Mouse (Mus musculus): Measurements from ENCODE around the gene Foxp4. TPM values are rescaled to one million over a fixed set of nuclear protein-coding genes. Genes with fewer than 3 reads are reported as not detected.
"Not testable (repeated sequence)": the region's sequence is repeated elsewhere in the genome, so short reads cannot be mapped to it uniquely, and the experiment has no call there.

The Foxp4 gene
- total RNA-seq, 2 experiments from 2014 or later = 51.1 to 57.6 TPM

GRCm38 (mm10) chr17:47855544-47855943, 68.9 kb downstream of the Foxp4 start:
- DNase-seq (ENCODE audit: low spot score in 2 of 2) = no peak

- DNase-seq (ENCODE audit: low spot score in 2 of 2) = no peak
Measured at GRCm38 (mm10) chr17:47854908-47855307, 69.5 kb downstream of the Foxp4 start.

GRCm38 (mm10) chr17:47853760-47854159, 70.7 kb downstream of the Foxp4 start:
- DNase-seq (ENCODE audit: low spot score in 2 of 2) = no peak

- no peak for DNase-seq (ENCODE audit: low spot score in 2 of 2)
Measured at GRCm38 (mm10) chr17:47853336-47853735, 71.1 kb downstream of the Foxp4 start.

DNA sequence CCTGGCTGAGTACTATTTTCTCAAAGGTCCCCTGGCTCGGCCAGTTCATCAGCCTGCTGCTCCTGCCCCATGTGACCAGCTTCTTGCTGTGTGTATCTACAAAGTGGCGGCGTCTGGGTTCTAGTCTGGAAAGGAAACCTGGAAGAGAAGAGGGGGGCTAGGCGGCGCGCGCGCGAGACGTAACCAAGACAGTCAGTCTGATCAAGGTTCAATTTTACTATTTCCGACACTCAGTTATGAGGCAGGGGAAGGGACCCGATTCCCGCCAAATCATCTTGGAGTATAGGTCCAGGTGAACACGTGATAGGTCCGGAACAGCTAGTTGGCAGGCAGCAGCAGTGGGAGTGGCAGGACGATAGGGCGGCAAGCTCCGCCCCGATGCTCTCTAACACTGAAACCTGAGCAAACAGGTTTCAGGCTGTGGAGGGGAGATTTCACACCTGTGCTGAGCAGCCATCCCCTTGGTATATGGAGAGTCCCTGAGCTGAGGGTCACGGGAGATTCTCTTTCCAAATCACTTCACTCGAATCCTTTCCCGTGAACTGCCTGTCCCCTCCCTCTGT, 72.6 kb downstream of the Foxp4 start:
- not testable (repeated sequence) for DNase-seq (ENCODE audit: low spot score in 2 of 2)

DNA sequence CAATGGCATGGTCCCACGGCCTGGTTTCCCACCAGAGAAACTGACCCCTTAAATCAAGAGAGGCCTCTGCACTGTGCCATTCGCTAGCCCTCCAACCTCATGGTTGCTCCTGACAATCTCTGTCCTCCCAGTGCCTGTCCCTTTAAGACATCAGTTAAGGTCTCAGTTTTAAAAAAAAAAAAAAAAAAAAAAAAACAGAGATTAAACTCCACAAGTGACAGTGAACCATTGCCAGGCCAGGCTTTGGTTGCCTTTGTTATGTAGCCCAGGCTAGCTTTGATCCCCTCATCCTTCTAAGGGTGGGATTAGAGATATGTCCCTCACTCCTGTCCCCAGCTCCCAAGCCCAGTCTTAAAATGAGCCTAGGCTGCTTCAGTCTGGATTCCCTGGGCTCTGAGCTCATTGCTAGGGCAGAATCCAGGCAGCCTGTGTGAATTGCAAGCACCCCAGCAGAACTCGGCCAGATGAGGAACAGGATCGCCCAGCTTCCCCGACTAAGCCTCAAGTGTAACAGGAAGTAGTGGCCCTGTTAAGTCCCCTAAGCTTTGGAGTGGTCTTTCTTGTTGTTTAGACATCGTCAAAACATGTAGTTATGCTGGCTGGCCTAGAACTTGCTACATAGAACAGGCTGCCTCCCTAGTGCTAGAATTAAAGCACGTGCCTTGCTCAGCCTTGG, 73.7 kb downstream of the Foxp4 start:
- no peak for DNase-seq (ENCODE audit: low spot score in 2 of 2)

GRCm38 (mm10) chr17:47850035-47850434, 74.4 kb downstream of the Foxp4 start:
- DNase-seq (ENCODE audit: low spot score in 2 of 2) = no peak

GRCm38 (mm10) chr17:47847985-47848384, 76.5 kb downstream of the Foxp4 start:
- no peak for DNase-seq (ENCODE audit: low spot score in 2 of 2)

- no peak for DNase-seq (ENCODE audit: low spot score in 2 of 2)
Measured at GRCm38 (mm10) chr17:47845609-47846008, 78.8 kb downstream of the Foxp4 start.

DNA sequence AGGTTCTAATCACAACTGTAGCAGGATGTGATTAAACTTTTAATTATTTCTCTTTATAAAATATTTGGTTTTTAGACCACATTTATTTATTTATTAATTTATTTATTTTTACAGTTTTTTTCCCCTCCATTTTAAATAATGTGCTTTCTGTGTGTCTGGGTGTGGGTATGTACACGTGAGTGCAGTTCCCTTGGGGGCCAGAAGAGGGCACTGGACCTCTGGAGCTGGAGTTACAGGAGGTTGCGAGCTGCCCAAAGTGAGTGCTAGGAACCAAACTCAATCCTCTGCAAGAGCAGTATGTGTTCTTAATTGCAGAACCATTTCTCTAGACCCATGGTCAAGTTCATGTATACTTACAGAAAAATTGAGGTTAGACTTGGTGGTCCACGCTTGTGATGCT, 81.0 kb downstream of the Foxp4 start:
- DNase-seq (ENCODE audit: low spot score in 2 of 2) = no peak

DNA sequence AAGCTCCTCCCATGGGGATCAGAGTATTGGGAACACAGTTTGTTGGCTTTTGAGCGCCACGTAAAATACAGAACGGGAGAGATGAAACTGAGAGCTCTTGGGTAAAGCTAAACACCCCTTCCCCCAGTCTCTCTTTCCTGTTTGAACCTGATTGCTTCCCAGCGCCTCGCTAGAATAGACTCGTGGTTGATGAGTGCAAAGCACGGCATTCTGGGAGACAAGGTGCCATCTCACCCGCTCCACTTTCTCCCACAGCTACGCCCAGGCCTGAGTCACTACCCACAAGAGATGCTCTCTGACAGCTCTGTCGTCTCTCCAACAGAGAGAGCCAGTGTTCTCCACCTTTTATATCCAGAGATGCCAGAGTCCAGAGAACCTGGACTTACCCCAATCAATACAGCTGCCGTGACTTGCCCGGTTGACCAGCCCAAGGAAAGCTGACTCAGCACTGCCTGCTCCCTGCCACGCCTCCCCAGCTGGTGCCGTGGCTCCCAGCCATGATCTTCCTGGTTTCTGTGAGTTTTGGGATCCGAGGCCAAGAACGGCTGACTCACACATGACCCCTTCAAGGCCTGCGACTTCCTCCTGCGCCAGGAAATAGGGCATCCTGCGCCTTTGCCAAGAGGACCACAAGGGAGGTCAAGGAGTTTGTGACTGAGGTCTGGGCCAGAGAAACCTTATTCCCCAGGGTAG, 82.4 kb downstream of the Foxp4 start:
- DNase-seq (ENCODE audit: low spot score in 2 of 2) = peak in 1 of 2 experiments; percentile 30

GRCm38 (mm10) chr17:47841521-47841920, 82.9 kb downstream of the Foxp4 start:
- DNase-seq (ENCODE audit: low spot score in 2 of 2) = no peak

DNA sequence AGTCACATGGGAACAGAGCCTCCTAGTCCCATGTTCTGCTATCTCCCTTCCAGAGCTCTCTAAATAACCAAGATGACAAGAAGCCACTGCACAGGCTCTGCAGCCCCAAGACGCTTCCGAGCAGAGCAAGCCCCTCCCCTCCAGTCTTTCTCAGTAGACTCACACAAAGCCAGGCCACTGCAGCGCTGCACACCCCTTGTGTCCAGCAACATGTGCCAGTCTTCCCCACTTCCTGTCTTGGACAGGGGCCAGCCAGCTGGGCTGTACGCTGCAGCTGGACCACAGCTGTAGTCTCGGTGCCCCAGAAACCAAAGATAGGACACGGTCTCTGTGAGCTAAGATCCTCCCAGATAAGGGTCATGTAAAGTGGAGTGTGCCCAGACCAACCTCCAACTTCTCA, 86.6 kb downstream of the Foxp4 start:
- DNase-seq (ENCODE audit: low spot score in 2 of 2) = no peak

DNA sequence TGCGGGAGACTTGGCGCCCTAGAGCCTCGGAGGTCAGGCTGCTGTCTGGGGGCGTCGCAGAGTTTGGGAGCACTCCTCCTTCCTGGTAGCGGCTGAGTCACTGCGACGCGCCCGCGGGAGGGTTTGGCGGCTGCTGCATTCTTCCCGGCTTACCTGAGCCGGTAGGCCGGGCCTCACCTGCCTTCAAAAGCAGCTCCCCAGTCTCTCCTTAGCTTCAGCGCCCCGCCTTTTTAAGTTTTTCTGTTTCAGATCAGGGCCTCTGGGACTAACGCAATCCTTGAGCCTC, 90.0 kb downstream of the Foxp4 start, which contains the start of gene Mdfi:
Mdfi (minus strand) TSS at position 210 of the 286 bp plus-strand sequence.
- DNase-seq (ENCODE audit: low spot score in 2 of 2) = no peak

DNA sequence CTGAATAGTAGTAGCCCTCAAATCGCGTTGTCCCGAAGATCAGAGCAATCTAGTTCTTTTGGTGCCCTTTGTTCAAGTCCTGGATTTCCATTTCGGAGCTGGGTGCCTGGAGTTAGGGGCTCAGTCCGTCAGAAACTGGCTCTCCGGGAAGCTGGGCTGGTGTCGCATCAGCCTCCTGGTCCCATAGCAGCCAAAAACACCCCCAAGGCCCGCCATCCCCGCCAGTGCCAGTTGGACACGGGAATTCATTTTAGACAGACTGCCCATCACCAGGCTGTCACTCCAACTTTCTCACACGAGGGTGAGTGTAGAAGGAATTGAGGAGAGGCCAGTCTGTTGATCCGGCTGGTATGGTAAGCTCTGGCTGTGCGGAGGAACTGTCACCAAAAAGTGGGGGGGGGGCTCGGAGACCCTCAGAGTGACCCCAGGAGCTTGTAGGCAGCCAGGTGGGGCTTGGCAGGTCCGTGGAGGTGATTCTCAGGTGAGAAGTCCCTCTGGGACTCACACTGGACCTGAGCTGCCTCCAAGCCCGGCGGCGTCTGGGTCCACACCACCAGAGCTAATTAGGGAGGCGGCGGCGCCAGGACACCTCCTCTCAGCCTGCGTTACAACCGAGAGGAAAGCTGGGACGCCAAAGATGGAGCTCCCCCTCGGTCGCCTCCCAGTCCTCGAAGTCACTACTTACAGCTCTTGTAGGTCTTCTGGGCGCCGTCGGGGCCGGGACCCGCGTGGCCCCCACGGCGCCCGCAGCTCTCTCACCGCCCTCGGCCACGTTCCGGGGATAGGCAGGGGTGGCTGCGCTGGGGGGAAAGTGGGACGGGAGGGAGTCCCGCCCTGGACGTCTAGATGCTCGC, 90.6 kb downstream of the Foxp4 start:
- DNase-seq (ENCODE audit: low spot score in 2 of 2) = no peak

DNA sequence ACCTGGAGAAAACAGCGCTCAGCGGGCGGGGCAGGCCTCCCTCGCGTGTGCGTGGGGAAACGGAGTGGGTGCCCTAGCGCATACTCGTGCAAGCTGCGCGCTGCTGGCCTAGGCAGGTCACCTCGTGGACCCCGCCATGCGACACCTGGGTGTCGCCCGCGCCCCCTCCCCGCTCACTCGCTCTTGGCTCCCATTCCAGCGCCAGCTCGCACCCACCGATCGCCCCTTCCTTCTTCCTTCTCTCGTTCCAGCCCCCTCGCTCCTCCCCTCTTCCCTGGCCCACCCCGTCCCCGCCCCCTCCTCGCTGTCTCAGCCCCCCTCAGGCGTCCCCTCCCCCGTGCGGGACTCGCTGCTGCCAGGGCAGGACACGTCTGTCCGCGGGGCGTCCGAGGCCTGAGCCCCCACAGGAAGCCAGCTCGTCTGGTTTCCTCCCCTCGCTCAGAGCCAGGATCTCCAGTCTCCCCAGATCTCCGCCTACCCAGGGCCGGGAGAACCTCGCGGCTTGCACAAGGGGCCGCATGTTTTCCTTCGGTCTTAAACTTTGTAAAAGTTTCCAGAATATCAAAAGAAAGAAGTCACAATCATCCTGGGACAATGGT, 91.3 kb downstream of the Foxp4 start:
- DNase-seq (ENCODE audit: low spot score in 2 of 2) = peak in 1 of 2 experiments; percentile 36

- DNase-seq (ENCODE audit: low spot score in 2 of 2) = no peak
Measured at GRCm38 (mm10) chr17:47832501-47833028, 91.9 kb downstream of the Foxp4 start.

GRCm38 (mm10) chr17:47831772-47832171, 92.7 kb downstream of the Foxp4 start:
- no peak for DNase-seq (ENCODE audit: low spot score in 2 of 2)

GRCm38 (mm10) chr17:47831161-47831560, 93.3 kb downstream of the Foxp4 start:
- DNase-seq (ENCODE audit: low spot score in 2 of 2) = no peak

- no peak for DNase-seq (ENCODE audit: low spot score in 2 of 2)
Measured at GRCm38 (mm10) chr17:47821339-47821738, 103.1 kb downstream of the Foxp4 start.

Data from layer of hippocampus, postnatal 10 days (tissue).